Mouse (Mus musculus): ENCODE data around the gene Zmiz2.
"Not testable (repeated sequence)": the region's sequence is repeated elsewhere in the genome, so short reads cannot be mapped to it uniquely, and the experiment has no call there.

The Zmiz2 gene

DNA sequence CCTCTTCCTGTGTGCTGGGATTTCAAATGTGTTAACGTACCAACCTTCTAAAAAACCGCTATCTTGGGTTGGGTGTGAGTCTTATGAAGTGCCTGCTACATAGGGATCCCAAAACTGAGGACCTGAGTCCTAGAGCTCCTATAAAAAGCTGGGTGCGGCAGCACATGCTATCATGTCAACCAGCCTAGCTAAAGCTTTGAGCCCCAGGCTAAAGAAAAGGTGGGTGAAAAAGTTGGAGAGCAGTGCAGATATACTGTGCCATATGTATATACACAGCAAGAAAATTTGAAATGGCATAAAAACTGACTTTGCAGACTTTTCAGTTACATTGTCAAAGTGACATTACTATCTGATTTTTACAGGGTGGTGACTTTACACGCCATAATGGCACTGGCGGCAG is 29.9 kb downstream of the Zmiz2 start:
- in situ Hi-C loops (cut with MboI; ENCODE audit: low sequenced_read_pairs), result no loop called here

DNA sequence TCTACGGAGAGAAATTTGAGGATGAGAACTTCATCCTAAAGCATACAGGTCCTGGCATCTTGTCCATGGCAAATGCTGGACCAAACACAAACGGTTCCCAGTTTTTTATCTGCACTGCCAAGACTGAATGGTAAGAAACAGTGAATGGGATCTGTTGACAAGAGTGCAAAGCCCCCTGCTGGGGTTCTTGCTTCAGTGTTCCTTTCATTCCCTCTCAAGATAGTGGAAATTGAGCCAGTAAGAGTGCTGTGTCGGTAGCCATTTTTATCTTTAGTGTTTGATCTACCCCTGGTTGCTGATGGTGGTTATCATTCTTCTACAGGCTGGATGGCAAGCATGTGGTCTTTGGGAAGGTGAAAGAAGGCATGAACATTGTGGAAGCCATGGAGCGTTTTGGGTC is 30.3 kb downstream of the Zmiz2 start:
- in situ Hi-C loops (cut with MboI; ENCODE audit: low sequenced_read_pairs), result not testable (repeated sequence)

GRCm38 (mm10) chr11:6420283-6420703 is 31.4 kb downstream of the Zmiz2 start:
- in situ Hi-C loops (cut with MboI; ENCODE audit: low sequenced_read_pairs), result no loop called here

GRCm38 (mm10) chr11:6420722-6421350 is 32.0 kb downstream of the Zmiz2 start:
- in situ Hi-C loops (cut with MboI; ENCODE audit: low sequenced_read_pairs), result no loop called here

DNA sequence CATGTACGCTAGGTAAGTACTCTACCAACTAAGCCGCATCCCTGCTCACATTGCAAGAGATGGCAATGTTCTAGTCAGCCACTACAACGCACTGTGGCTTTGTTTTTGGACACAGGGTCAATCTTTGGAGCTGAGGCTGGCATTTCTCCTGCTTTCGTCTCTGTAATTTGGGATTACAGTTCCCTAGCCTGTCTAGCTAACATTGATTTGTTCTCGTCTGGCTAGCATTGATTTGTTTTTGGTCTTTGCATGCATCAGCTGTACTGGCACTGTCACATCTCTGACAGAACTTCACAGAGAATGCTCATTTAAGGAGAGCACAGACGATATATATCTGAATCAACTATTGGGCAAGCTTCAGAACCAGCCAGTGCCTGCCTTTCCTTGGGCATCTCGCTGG is 41.3 kb downstream of the Zmiz2 start:
- in situ Hi-C loops (cut with MboI; ENCODE audit: low sequenced_read_pairs), result no loop called here

GRCm38 (mm10) chr11:6436442-6436841 is 47.6 kb downstream of the Zmiz2 start:
- in situ Hi-C loops (cut with MboI; ENCODE audit: low sequenced_read_pairs), result no loop called here

- in situ Hi-C loops (cut with MboI; ENCODE audit: low sequenced_read_pairs), result no loop called here
Measured at GRCm38 (mm10) chr11:6437667-6438066, 48.8 kb downstream of the Zmiz2 start.

DNA sequence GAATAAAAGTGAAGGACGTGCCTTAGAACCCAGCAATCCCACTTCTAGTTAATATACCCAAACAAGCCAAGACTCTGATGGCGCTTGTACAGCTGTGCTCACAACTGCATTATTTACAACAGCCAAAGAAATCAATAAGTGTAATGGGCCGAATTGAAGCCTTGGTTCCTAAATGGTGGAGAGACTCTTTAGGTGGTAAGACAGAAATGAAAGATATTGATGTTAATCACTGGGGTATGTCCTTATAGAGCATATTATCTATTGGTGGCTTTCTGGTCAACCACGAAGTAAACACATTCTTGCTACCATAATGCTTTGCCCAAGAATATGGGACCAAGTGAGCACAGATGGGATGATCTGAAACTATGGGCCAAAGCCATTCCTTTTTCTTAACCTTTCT is 51.3 kb downstream of the Zmiz2 start:
- in situ Hi-C loops (cut with MboI; ENCODE audit: low sequenced_read_pairs), result no loop called here

GRCm38 (mm10) chr11:6442566-6442965 is 53.7 kb downstream of the Zmiz2 start:
- in situ Hi-C loops (cut with MboI; ENCODE audit: low sequenced_read_pairs), result no loop called here

GRCm38 (mm10) chr11:6443102-6443501 is 54.2 kb downstream of the Zmiz2 start:
- in situ Hi-C loops (cut with MboI; ENCODE audit: low sequenced_read_pairs), result no loop called here

GRCm38 (mm10) chr11:6443727-6444076 is 54.8 kb downstream of the Zmiz2 start:
- in situ Hi-C loops (cut with MboI; ENCODE audit: low sequenced_read_pairs), result no loop called here

DNA sequence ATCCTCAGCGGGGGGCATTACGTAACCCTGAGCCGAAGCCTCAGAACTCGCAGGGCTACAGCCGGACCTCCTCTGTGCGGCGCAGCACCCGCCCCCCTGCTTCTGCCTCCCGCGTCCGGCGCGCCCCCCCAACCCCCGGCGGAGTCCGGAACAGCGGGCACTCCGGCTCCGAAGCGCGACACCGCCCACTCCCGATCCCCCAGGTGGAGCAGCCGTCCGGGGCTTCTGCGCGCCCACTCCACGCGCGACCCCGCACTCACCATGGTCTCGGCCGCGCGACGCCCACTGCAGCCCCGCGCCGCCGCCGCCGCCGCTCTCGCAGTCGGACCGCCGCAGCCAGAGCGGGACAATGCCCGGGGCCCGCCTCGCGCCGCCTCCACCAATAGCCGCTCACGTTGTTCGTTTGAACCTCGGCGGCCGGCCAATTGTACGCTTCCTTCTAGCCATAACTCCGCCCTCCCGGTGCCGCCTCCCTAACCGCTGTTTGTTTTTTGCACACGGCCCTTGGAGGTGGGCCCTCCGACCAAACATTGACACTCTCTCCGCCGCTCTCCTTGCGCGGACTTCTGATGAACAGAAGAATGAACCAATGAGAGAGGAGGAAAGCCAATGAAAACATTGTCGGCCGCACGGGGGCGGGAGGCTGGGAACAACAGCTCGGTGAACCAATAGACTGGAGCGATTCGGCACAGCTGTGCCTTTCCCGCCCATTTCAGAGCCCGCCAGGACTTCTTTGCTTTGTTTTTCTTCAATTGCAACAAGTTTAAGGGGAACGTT is 55.4 kb downstream of the Zmiz2 start, which contains the start of gene H2afv:
Gene H2afv, minus strand, starts transcription at position 367 of the 777 bp plus-strand sequence.
- in situ Hi-C loops (cut with MboI; ENCODE audit: low sequenced_read_pairs), result no loop called here

- in situ Hi-C loops (cut with MboI; ENCODE audit: low sequenced_read_pairs), result no loop called here
Measured at GRCm38 (mm10) chr11:6445441-6445840, 56.6 kb downstream of the Zmiz2 start.

DNA sequence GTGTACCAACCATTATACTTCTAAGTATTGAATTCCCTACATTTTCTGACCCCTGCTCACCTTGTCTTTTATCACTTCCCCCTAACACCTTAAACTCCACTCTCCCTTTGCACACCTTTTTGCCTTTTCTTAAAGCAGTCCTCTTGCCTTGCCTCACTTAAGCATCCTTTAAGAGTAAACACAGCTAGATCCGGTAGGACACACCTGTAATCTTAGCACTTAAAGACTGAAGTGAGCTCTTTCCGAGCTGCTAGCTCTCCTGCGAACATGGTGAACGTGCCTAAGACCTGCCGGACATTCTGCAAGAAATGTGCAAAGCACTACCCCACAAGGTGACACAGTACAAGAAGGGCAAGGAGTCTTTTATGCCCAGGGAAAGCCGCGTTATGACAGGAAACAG is 57.1 kb downstream of the Zmiz2 start:
- in situ Hi-C loops (cut with MboI; ENCODE audit: low sequenced_read_pairs), result no loop called here

- in situ Hi-C loops (cut with MboI; ENCODE audit: low sequenced_read_pairs), result no loop called here
Measured at GRCm38 (mm10) chr11:6447493-6447892, 58.6 kb downstream of the Zmiz2 start.

- in situ Hi-C loops (cut with MboI; ENCODE audit: low sequenced_read_pairs), result not testable (repeated sequence)
Measured at GRCm38 (mm10) chr11:6448155-6448554, 59.3 kb downstream of the Zmiz2 start.

Data from CH12F3 (cell line).